Mouse (Mus musculus): ENCODE measurements around the gene Ppp1cc.

The Ppp1cc gene

DNA sequence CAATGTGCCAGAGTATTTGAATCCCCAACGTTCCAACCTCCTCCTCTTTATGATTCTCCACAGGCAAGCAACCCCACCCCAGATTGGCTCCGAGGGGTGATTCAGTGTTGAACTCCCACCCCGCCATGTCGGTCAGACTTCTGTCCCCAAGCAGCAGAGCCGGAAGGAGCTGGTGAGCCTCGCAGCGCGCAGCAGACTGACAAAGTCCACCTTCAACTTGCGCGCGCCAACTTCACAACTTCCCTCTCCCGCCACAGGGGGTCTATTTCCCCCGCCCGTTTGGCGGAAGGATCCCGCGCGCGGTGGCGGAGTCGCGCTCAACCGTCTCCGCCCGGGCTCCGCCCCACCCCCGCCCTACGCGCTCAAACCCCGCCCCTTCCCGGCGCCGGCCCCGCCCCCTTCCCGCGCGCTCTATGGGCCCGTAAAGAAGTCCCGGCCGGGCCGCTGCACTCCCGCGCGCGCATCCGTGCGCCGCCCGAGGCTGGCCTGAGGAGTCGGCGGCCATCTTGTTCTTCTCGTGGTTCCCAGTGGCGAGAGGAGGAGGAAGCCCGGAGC is at the start of gene Ppp1cc:
Ppp1cc (plus strand) TSS at position 452 of the 555 bp plus-strand sequence.
- peak; percentile 98 for DNase-seq (ENCODE audit: extremely low spot score, low spot score)

DNA sequence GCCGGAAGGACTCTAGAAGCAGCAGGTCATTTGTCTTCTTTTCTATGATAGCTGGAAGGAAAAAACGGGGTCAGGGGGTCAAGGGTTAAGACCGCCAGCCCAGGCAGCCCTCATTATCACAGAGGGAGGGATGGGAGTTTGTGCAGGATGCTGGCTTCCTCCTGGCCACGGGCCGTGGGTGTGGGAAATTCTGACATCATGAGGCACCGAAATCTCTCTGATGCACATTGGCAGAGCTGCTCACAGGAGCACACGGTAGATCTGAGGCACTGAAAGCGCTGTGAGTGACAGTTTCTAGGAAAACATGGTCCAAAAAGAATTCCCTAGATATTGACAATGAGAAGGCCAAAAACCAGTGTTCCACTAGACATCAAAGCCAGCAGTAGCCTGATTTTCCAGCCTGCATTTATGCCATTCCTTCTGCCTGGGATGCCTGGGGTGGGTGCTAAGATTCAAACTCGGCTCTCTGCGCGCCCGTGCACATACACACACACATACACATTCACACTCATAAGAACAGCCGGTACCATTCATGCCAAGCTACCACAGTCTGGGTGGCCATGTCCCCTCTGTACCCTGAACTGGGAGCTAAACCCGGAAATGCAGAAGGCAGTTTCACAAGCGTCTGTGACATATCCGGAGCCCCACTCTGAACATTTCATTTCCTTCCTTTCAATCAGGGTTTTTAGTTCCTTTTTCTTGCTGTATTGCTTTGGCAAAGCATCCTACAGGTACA is 48.6 kb upstream of the Ppp1cc start:
- no peak for DNase-seq (ENCODE audit: extremely low spot score, low spot score)

DNA sequence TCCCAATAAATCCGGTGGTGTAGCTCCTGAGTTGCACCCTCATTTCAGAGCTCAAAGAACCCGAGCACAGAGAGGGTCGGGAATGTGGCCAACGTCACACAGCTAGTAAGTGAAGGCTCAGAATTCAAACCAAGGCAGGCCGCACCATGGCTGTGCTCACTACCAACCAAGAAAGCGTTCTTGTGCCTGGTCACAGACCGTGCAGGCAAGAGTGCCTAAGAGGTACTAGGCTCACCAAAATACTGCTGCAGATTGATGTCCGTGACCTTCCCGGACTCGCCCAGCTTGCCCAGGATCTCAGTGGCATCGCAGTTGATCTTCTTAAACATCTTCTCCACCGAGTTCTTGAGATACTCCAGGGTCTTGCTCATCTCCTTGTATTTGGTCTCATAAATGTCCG is 47.5 kb upstream of the Ppp1cc start:
- DNase-seq (ENCODE audit: extremely low spot score, low spot score): no peak

DNA sequence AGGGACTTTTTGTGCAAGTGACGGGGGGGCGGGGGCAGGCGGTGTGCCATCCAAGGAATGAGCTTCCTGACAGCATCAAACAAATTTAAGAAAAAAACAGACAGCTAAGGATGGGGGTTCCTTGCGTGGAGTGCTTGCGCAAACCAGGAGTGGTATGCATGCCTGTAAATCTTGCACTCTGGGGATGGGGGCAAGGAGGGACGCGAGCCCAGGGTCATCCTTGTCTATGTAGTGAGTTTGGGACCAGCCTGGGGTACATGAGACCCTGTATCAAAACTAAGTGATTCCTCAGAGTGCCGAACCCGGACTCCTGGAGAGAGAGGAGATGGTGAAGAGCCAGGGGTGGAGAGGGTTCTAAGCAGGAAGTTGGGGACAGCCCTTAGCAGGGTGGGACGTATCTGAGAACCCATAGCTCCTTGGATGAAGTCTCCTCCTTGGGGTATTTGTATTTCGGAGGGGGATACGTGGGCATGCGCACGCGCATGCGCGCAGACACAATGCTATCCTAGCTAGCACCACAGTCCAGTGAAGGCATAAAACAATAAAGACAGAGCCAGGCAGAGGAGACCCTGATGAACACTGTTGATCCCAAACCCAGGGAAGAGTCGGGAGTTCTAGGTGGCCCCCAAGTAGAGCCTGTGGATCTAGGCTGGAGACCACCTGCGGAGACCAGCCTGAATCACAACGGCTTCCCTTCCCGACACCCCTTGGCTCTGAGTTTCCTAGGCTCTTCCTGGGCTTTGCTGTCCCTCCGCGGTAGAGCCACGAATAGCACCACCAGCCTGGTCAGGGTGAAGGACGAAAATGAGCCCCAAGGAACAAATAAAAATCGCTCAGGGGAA is 46.8 kb upstream of the Ppp1cc start:
- DNase-seq (ENCODE audit: extremely low spot score, low spot score): no peak

DNA sequence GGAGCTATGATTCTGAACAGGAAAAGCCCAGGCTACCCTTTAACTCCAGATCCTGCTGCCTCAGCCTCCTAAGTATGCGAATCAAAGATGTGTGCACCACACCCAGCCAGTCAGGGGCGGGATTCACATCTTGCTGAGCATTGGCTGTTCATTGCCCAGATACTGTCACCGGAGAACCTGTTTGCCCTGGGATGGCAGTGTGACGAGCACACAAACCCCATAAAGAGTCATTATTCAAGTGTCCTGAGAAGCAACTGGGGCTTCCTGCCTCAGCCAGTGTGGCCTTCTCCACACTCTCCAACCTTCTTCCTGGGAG is 46.2 kb upstream of the Ppp1cc start:
- DNase-seq (ENCODE audit: extremely low spot score, low spot score): no peak

DNA sequence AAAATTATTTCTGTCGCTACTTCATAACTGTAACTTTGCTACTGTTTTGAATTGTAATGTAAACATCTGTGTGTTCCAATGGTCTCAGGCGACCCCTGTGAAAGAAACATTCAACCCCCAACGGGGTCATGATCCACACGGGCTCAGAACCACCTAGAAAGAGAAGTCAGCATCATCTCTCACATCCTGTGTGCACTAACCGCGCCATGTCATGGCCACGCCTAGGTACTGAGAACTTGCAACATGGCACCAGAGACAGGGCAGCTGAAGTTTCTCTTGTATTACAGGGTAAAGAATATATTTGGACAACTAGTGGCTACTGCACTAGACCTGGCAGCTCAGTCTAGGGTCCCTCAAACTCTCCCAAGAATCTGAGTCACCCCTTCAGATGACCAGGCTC is 44.6 kb upstream of the Ppp1cc start:
- no peak for DNase-seq (ENCODE audit: extremely low spot score, low spot score)

DNA sequence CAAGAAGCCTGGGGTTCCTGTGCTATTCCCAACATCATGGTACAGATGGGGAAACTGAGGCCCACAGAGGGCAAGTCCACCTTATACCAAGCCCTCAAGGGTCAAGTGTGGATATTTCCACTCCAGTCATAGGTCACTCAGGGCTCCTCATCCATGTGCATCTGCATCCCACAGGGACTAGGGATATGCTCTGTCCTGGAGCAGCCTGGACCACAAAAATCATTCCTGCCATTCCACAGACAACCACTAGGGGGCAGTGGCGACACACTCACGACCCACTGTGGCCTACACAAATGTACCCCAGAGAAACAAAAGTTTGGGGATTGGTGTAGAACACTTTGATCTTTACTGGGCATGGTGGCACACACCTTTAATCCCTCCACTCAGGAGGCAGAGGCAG is 43.9 kb upstream of the Ppp1cc start:
- peak; percentile 78 for DNase-seq (ENCODE audit: extremely low spot score, low spot score)

DNA sequence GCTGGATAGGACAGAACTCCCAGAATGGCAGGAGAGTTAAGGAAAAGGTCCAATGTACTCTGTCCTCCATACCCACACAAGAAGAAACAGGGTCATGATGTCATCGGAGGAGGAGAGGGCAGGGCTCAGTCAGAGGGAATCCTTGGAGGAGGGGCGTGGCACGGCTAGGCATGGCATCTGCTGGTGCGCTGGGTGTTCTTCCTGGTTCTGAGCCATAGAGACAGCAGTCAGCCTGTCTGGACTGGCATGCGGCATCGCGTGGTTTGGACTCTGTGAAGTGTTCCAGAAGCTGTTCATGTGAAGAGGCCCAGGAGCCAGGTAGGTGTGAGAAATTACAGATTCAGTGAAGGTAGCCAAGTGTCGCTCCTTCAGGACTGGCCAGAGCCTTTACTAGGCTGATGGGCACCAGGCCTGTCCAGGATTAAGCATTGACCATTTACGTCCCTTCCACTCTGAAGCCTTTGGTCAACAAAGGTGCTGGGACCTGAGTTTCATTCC is 42.8 kb upstream of the Ppp1cc start:
- no peak for DNase-seq (ENCODE audit: extremely low spot score, low spot score)

DNA sequence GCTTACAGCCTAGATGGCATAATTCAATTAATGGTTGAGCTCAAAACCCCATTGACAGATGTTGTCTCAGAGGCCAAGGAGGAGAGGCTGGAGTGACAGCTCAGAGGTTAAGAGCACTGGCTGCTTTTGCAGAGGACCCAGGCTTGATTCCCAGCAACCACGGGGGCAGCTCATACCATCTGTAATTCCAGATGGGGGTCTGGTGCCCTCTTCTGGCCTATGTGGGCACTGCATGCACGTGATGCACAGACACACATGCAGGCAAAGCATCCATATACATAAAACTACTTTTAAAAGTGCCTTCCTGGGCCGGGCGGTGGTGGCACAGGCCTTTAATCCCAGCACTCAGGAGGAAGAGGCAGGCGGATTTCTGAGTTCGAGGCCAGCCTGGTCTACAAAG is 41.8 kb upstream of the Ppp1cc start:
- DNase-seq (ENCODE audit: extremely low spot score, low spot score): no peak

DNA sequence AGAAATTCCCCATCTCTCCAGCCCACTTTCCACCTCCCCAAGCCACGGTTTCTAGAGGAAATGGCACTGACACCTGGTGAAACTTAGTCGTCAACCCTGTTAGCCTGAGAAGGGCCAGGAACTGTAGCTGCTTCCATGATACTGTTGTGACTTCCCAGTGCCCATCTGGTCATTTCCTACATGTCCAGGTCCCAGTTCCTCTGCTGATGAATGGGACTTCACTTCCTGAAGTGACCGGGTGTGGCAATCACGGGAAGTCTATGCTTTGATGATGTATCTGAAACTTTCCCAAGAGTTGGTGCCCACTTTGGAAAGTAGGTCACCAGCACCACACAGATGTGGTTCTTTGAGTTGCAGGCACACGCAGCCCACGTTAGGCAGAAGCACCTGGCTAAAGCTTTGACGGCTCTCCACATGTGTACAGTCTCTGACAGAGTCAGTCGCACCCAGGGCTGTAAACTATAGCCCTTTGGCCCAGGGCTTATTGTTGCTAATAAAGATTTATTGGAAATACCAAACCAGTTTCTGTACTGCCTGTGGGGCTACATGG is 32.8 kb upstream of the Ppp1cc start:
- no peak for DNase-seq (ENCODE audit: extremely low spot score, low spot score)

DNA sequence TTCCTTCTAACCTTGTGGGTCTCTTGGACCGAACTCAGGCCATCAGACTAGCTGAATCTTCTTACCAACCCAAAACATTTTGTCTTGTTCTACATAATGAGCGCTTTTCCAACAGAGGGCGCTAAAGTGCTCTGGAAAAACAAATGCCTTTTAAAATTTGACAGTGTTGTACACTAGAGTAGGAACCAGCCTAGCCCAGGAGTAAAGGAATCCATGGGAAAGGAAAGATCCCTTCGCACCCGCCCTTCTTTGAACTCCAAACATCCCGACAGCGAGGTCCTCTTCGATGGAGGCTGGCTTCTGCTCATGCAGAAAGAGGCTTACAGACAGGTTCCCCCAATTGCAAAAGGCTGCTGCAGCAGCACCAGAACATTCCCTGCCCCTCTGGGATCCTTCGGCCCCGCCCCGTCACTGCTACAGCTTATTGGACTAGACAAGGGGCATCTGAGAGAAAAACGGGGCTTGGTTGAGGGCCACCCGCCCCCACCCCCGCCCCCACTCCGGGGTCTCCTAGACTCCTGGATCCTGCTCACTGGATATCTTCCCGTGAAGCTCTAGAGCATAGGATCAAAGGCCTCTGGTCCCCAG is 28.9 kb upstream of the Ppp1cc start:
- peak; percentile 66 for DNase-seq (ENCODE audit: extremely low spot score, low spot score)

DNA sequence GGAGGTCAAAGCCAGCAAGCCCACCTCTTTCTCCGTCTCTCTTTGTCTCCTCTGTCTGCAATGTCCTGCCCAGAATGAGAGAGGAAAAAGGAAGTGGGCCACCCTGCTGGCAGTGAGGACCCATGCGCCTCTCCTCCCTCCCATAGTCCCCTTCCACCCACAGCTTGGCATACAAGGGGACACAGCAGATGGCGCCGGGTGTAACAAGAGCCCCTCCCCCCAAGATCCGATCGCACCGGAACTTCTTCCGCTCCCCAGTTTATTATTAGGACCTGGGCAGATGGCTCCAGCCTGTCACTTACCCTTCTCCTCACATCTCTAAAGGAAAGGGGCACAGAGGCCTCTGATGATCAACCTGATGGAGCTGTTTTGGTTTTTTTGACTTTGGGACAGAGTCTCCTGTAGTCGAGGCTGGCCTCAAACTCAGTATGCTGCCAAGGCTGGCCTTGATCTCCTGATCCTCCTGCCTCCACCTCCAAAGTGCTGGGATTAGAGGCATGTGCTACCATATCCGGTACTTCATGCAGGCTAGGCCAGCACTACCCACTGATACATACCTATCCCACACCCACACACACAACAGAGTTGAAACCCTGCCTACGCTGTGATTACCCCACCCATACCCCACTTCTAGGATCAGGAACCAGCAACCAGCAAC is 27.6 kb upstream of the Ppp1cc start:
- DNase-seq (ENCODE audit: extremely low spot score, low spot score): no peak

DNA sequence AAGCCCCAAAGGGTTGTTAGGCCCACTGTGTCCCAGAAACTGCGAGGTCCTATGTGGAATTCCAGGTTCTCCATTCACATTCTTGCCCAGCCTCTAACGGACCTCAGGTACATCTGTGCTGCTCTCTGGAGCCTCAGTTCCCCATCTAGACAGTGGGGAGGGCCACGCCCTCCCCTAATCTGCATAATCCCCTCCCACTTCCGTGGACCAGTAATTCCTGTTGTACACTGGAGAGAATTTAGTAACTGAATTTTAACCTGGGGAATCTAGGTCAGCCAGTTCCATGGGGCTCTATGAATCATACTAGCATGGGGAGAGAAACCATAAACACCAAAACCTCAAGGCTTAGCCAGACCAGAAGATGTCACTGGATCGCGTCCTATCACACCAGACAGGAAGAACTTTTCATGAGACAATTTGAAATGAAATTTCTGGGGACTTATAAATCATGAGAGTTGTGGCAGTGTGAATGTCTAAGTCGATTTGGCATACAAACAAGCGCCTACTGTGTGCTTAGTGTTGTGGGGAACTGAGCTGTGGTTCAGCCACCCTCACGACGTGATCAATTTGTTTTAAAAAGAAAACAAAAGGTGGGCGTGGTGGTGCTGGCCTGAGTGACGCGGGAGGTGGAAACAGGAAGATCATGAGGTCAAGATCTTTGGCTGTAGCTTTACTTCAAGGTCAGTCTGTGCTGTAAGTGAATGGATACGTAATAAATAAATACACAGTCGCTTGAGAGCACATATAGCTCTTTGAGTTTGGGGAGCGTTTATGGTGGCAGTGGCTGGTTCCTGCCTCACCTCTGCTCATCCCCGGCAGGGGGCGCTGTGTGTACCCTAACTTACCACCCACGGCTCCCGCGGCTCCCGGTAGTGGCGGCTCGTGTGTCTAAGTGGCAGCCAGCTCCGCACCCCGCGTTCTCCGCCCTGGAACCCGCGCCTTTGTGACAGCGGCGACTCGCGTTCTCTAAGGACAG is 26.7 kb upstream of the Ppp1cc start:
- peak; percentile 89 for DNase-seq (ENCODE audit: extremely low spot score, low spot score)

DNA sequence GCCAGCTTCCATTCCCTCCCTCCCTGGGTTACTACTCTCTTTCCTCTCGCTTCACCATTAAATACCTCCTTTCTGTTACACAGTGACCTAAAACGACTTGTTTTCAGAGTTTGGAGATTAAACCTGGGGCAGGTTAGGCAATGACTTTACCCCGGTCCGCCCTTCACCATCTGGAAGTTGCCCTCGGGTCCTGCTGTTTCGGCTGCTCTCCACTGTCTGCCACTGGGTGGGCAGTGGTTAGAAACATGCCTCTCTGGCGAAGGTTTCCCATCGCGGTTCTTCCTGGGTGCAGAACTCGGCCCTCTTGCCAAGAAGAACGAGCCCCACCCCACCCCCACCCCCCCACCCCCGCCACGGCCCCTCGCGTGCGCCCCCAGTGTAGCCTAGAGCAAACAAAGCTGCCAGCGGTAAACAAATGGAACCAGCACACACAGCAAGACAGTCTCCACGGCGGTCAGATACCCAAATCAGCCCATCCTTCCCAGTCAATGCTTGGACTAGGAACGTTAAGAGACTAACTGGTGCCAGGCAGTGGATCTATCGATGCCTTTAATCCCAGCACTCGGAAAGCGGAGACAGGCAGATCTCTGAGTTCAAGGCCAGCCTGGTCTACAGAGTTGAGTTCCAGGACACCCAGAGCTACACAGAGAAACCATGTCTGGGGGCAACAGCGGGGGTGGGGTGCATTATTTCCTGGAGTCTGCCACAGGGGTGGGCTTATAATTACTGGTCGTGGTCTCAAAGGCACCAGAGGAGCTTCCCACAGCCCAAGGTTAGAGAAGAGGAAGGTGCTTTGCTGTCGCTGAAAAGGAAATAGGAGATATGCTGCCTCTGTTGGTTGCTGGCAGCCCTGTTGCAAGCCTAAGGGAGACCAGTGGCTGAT is 25.7 kb upstream of the Ppp1cc start:
- DNase-seq (ENCODE audit: extremely low spot score, low spot score): no peak

DNA sequence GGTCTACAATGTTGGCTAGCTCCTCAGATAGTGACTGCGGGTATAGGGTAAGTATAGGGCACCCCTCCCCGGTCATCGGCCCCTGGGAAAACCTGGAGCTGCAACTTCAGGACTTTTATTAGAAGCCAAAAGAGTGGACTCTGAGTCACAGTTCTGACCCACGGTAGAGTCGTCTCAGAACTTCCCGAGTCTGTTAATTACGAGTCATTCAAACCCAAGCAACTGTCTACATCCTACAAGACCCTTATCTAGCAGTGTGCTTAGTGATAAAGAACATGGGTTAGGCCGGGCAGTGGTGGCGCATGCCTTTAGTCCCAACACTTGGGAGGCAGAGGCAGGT is 25.1 kb upstream of the Ppp1cc start:
- no peak for DNase-seq (ENCODE audit: extremely low spot score, low spot score)

DNA sequence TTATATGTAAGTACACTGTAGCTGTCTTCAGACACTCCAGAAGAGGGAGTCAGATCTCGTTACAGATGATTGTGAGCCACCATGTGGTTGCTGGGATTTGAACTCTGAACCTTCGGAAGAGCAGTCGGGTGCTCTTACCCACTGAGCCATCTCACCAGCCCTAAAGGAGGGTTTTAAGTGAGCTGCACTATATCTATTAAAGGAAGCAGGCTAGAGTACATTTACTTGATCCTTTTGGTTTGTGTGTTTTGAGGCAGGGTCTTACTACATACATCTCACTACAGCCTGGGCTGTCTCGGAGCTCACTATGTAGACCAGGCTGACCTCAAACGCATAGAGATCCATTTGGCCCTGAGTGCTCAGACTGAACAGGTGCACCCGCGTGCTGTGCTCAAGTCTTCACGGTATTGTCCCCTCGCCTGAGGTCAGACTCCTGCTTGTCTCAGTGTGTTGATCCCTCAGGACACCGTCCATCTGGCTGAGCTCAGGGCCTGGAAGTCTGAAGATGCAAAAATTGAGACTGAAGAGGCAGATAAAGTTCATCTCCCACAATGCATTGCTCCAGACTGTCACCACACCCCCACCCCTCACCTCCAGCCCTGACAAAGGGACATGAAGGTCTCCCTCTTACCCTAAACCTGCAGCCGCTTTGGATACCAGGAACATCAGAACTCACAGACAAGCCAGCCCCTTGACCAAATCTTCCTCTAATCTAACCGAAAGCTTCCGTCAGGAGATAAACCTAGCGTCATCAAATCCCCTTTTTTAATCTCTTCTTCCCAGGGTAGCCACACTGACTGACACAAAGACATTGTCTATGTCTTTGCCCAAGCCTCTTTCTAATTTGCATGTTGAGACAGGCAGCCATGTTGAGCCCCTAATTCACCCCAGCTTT is 23.4 kb upstream of the Ppp1cc start:
- DNase-seq (ENCODE audit: extremely low spot score, low spot score): no peak

DNA sequence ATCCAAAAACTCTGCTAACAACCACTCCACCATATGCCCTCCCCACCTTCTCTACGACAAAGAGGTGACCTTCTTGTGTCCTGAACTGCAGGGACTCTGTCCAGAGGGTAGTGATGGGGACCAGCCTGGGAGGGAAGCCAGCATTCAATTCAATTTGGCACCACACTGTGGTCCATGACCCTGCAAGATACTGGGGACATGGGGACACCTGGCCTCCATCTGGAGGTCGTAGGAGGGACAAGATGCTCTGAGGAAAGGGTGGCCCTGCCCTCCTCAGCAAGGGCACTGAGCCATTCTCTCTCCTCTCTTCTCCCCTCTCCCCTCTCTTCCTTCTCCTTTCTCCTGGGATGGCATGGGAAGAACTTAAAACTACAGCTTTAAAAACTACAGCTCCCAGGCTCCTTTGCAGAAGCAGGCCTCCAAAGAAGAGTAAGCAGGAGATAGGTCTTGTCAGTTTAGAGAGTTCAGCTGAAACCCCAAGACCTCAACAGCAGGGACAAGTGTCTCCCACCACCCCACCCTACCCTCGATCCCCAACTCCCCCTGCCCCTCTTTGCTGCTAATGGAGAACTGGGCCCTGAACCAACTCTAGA is 22.7 kb upstream of the Ppp1cc start:
- no peak for DNase-seq (ENCODE audit: extremely low spot score, low spot score)
